Mouse (Mus musculus): ENCODE measurements around the gene Camk2g.

- no peak for TF ChIP-seq CTCF (IDR thresholded peaks at IDR 0.05; ENCODE audit: control insufficient read depth, insufficient read depth, insufficient read length)
- TF ChIP-seq MYOD1 (IDR thresholded peaks at IDR 0.05; ENCODE audit: control insufficient read depth, insufficient read length, low read depth): no peak
- no peak for TF ChIP-seq MYOG (IDR thresholded peaks at IDR 0.05; ENCODE audit: control insufficient read depth, extremely low read depth, insufficient read length)
- TF ChIP-seq MAX (IDR thresholded peaks at IDR 0.05): no peak
- no peak for TF ChIP-seq CEBPB (IDR thresholded peaks at IDR 0.05; ENCODE audit: low read depth)
- no peak for TF ChIP-seq USF1 (IDR thresholded peaks at IDR 0.05; ENCODE audit: low read depth)
Observed at GRCm38 (mm10) chr14:20790996-20791395, 2.9 kb downstream of the Camk2g start.
